Mouse (Mus musculus) brain, embryonic 14.5 days (tissue): ENCODE measurements at regions not wholly inside any gene's neighbourhood (a gene's known extent, or its start where the extent isn't known, plus 50 kb on each side); places are given as distances from the start of the nearest gene placed in this dataset.

Experiments
- DNase-seq: peaks from one replicate; pipeline ENCODE4 v3.0.0-alpha.2; 2011; ENCODE audit warnings: low read depth
- CTCF ChIP-seq: fragments of 200-500 bp; IDR thresholded peaks from 2 replicates; pipeline ENCODE4 v1.5.1; 2012; ENCODE audit warnings: inconsistent platforms, mild to moderate bottlenecking, moderate library complexity, borderline replicate concordance; ENCODE audit not compliant: insufficient read depth, insufficient read length; ENCODE audit errors: extremely low read depth
- POLR2A ChIP-seq: fragments of 200-500 bp; IDR thresholded peaks from 2 replicates; pipeline ENCODE4 v1.6.1; 2012; ENCODE audit warnings: mild to moderate bottlenecking, inconsistent platforms, borderline replicate concordance; ENCODE audit not compliant: poor library complexity, insufficient read depth, insufficient read length, severe bottlenecking; ENCODE audit errors: extremely low read depth

DNA sequence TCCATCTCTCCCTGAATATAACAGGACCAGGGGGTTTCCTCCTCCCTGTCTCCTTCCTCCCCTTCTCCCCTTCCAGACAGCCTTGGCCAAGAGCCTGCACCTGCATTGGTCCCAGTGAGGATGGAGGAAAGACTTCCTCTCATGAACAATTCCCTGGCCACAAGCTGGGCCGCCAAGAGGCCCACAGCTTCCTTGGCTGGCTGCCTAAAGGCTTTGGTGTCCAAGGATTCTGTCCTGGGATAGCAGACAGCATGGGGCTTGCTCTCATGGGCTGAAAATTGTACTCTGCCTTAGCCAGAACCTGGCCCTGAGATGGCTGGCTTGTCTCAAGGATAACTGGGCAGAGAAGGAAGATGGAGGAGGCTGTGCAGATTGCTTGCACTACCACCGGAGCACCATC, 390.3 kb upstream of the Dynlrb2 start:
- DNase-seq: peak; percentile 19
- TF ChIP-seq CTCF: no peak
- no peak for TF ChIP-seq POLR2A

DNA sequence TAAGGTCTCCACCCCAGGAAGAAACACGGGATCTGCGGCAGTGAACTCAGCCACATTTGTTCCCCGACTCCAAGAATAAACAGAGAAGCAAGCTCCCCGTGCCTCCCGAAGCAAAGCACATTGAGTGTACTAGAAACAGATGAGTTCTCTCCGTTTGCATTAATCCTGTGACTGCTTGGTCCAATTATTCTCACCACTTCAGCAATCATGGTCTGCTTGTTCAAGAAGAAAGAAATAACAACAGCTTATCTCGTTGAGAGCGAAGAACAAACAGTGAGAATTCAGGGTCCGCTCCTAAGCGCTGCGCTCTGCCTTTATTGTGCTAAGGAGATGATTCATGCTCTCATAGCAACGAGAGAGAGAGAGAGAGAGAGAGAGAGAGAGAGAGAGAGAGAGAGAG, 393.6 kb upstream of the Dynlrb2 start:
- TF ChIP-seq POLR2A: no peak
- TF ChIP-seq CTCF: no peak
- DNase-seq: peak; percentile 80

DNA sequence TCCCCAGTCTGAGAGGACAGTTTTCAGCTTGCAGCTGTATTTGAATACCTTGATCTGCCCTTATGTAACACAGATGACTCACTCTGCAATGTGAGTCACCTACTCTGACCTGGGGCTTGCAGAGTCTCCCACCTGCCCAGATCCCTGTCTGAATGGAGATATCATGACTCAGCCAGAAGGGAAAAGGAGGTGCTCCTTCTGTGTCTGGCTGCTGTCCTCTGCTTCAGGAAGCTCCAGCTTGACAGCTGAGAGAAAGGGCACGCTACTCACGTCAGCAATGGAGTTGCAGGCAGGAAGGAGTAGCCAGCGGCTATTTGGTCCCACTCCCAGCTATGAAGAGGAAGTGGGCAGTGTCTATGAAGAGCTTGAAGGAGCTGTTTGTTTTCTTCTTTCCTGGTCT, 389.1 kb upstream of the Maf start:
- no peak for DNase-seq
- TF ChIP-seq CTCF (no peak), POLR2A (no peak)

DNA sequence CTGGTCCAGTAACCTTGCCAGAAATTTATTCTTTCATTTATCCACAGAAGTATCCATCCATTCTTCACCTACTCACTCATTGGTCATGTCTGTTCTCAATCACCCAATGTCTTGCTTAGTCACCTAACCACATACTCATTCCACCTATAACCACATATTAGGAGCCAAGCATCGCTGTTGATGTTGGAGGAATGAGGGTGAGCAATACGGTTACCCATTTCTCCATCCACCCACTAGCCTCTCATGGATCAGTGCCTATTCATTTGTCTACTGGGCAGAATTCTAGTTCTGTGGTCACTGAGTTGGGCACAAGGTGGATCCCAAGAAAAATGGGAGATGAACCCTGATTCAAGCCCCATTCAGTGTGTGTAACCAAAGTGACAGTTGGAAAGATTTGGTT, 375.6 kb upstream of the Maf start:
- DNase-seq: no peak
- TF ChIP-seq CTCF (no peak), POLR2A (no peak)

DNA sequence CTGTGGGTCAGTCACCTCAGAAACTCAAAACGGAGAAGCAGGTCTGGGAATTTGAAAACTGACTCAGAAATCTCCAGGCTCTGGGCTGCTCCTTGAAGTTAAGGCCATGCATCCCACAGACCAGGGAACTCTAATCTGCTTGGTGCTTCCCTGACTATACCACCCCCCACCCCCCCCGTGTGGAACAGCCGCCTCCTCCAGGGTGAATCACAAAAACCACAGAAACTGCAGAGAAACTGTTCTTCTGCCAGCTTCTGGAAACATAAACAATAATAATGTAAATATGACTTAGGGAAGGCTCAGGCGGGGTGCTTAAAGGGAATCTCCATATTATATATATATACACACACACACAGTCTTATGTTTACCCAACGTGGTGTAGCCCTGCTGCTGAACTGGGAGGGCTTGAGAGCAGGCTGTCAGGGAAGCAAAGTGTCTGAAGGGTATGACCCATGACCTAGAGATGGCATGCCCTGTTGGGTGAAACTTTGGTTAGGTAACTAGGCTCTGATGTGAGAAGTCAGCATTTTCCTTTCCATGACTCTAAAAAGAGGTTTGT, 371.3 kb upstream of the Maf start:
- no peak for DNase-seq
- TF ChIP-seq POLR2A: no peak
- TF ChIP-seq CTCF: no peak

DNA sequence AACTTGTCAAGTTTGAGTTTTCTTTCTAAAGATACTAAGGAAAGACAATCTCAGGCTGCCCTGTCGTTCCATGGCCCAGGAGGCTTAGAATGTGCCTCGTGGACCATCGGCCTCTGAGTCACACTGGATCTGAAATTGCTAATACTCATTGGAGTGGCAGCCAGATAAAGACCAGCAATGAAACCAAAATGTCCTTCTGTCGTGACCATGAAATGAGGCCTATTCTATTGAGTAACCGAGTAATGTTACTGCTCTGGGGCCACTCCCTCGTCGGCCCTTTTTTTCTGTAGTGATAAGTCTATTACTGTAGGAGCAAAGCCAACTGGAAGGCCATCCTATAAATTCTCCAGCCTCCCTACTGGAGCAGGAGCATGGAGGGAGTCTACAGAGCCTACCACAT, 363.9 kb upstream of the Maf start:
- TF ChIP-seq CTCF: no peak

DNA sequence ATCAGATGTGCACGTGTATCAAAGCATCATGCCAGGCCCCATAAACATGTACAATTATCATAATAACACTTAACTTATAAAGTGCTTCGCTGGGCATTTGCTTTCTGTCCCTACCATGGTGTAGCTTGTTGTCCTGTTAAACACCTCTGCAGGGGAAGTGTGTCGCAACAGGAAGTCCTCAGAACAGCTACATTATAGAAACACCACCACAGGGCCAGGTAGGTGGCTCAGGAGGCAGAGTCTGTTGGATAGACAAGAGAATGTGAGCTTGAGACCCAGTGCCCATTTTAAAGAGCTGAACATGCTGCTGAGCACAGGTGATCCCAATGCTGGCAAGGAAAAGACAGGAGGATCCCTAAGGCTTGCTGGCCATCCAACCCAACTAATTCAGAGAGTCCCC, 361.9 kb upstream of the Maf start:
- no peak for TF ChIP-seq CTCF
- no peak for DNase-seq

More for the DNA sequence above, 363.9 kb upstream of the Maf start:
- no peak for DNase-seq

DNA sequence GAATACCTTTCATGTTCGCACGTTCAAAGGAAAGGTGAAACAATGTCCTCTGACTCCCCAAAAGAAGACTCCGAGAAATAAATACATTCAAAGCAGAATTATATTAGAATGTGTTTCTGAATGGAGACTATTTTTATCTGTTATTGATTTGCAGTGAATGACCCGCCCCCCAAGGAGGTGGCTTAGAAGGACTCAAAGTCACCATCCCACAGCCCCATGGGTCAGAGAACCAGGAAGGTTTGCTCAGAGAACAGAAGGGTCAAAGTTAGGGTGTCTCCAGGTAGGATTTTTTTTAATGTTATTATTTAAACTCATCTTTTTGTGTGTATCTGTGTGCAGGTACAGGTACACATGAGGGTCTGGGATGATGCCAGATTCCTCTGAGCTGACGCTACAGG, 360.4 kb upstream of the Maf start:
- TF ChIP-seq POLR2A (no peak), CTCF (no peak)
- no peak for DNase-seq

DNA sequence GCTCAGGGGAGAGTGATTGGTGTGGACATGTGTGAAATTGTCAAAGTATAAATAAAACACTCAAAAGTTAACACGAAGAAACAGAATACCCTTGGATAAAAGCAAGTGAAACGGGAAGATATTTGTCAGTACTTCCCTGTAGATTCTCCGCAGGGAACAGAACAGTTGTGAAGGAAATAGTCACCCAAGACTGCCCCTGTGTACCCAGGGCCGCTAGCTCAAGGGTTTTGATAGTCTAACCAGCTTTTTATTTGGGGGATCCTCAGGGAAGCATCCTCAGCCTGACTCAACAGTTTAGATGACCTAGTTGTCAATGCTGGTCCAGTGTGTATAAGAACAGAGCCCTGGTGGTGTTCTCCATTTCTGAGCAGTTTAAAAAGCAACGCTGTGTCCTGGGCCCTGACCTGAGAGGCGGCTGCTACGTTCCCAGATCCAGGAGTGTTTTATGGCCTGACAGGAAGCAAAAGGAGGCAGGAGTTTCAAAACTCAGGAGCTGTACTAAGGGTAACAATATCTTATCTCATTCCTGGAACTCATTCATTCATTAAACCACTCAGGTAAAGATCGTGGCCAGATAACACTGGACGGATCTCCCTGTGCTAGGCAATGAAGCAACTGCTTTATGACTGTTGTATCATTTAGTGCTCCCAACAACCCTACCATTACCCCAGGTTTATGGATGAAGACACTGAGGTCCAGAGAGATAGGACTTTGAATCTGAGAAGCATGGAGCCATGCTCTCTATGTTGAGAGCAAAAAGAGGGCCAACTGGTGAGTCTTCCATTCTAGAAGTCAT, 359.8 kb upstream of the Maf start:
- DNase-seq: no peak
- TF ChIP-seq CTCF: no peak
- no peak for TF ChIP-seq POLR2A

DNA sequence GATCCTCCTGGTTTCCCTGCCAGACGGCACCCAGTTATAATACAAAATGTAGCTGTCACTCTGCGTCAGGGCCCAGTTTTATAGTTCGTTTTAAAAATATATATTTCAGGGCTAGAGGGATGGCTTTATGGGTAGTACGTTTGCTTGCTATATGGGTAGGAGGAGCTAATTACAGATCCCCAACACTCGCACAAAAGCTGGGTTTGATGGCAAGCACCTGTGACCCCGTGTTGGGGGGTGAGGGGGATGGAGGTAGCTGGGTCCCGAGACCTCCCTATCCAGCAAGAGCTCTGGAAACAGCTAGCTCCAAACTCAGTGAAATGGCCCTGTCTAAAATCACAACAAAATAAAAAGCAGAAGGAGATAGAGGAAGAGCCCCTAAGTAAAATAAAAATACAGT, 358.3 kb upstream of the Maf start:
- TF ChIP-seq POLR2A: no peak
- no peak for TF ChIP-seq CTCF
- DNase-seq: no peak

DNA sequence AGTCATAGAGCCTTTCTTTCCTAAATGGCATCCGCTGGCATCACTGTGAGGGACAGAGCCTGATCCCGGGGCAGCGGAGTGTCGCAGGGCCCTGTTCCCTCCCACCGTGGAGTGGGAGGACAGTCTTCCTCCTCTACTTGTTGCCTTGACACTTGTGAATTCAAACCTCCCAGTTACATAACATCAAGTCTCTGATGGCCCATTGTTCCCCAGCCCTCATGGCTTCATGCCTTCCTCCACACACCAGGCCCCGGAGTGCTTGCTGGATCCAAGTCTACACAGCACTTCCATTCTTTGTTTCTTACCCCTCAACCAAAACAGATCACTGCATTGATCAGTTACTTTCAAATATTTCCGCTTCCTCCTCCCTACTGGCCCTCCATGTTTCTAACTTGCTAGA, 357.7 kb upstream of the Maf start:
- no peak for DNase-seq
- TF ChIP-seq POLR2A (no peak), CTCF (no peak)

DNA sequence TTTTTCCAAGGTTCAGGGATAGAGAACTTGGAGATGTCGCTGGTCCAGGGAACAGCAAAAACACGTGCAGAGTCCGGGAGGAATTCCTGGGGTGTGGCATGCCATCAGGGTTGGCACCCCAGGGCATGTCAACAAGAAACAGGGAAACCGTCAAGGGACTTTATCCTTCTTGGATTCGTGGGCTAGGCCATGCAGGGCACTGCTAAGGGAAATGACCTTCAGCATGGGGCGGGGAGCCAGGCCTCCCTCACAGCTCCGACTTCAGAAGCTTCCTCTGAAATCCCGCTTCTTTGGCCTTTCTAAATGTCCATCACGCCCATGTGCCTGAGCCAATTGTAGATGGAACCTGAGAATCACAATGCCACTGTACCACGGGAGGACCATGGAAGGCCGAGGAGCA, 357.0 kb upstream of the Maf start:
- DNase-seq: no peak
- TF ChIP-seq CTCF (no peak), POLR2A (no peak)
